Mouse (Mus musculus): ENCODE data around the gene Copg2. TPM values are rescaled to one million over a fixed set of nuclear protein-coding genes. Genes with fewer than 3 reads are reported as not detected.

Copg2 gene
- 32.6 and 37.9 TPM in 2 replicates for polyA plus RNA-seq (2014; fragmentation: Nextera tagmentation; extraction: Ambion mirVana)

- H3K4me2 ChIP-seq (replicated peaks): peak within 1 kb of the TSS; percentile 58
- peak within 1 kb of the TSS; percentile 86 for H3K9ac ChIP-seq
- WGBS: 1% methylated on average over 74 of the region's 83 CpGs
- no peaks in the 10 kb centered on the region for H3K36me3 ChIP-seq (replicated peaks; ENCODE audit: control insufficient read depth, insufficient read depth)
- H3K4me1 ChIP-seq (replicated peaks; ENCODE audit: control insufficient read depth, insufficient read depth, low read length): peaks cover 9% of the 10 kb centered on the region; the same call in 1 of the 2 replicates
- H3K27ac ChIP-seq: peak within 1 kb of the TSS; percentile 97
- no peaks in the 10 kb centered on the region for H3K27me3 ChIP-seq (ENCODE audit: control insufficient read depth, insufficient read depth, low read length)
- no peaks in the 10 kb centered on the region for H3K9me3 ChIP-seq (ENCODE audit: control insufficient read depth, low read length)
- ATAC-seq (ENCODE audit: low FRiP score) (peak; percentile 97), DNase-seq (ENCODE audit: low spot score) (peak; percentile 95)
- peak within 1 kb of the TSS; percentile 76 for H3K4me3 ChIP-seq (replicated peaks; ENCODE audit: low read length)
Measured at GRCm38 (mm10) chr6:30896195-30896985, at the start of gene Copg2. Copg2 (minus strand) TSS chr6:30896794.

GRCm38 (mm10) chr6:30939264-30939663 is 42.7 kb upstream of the Copg2 start:
- no peak overlapping the region for H3K27ac ChIP-seq
- H3K4me1 ChIP-seq (replicated peaks; ENCODE audit: control insufficient read depth, insufficient read depth, low read length): no peaks in the 10 kb centered on the region
- H3K9me3 ChIP-seq (ENCODE audit: control insufficient read depth, low read length): no peaks in the 10 kb centered on the region
- WGBS: 68% methylated on average over 5 of the region's 5 CpGs
- no peak for DNase-seq (ENCODE audit: low spot score)
- H3K9ac ChIP-seq: no peak overlapping the region
- no peaks in the 10 kb centered on the region for H3K27me3 ChIP-seq (ENCODE audit: control insufficient read depth, insufficient read depth, low read length)
- no peak for ATAC-seq (ENCODE audit: low FRiP score)
- H3K4me3 ChIP-seq (replicated peaks; ENCODE audit: low read length): no peak overlapping the region
- no peak overlapping the region for H3K4me2 ChIP-seq (replicated peaks)
- no peaks in the 10 kb centered on the region for H3K36me3 ChIP-seq (replicated peaks; ENCODE audit: control insufficient read depth, insufficient read depth)

DNA sequence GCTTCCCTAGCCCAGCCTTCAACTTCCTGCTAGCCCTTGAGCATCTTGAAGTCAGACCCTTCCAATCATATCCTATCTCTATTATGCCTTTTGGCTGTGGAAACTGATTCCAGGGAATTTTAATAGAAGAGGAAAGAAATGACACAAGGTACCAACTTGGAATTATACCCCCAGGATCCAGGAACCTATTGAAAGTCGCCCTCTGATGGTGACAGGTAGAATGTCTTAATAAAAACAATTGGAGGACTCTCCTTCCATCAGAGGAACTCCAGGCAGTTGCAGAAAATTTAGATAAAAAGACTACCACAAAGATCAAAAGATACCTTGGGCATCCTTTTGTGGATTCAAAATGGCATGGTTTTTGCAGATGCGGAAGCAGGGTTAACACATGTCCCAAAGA is 26.2 kb upstream of the Copg2 start:
- Histone ChIP-seq H3K27me3 (ENCODE audit: control insufficient read depth, insufficient read depth, low read length) (no peaks in the 10 kb centered on the region), H3K4me1 (replicated peaks; ENCODE audit: control insufficient read depth, insufficient read depth, low read length) (no peaks in the 10 kb centered on the region), H3K9ac (no peak overlapping the region), H3K27ac (no peak overlapping the region), H3K36me3 (replicated peaks; ENCODE audit: control insufficient read depth, insufficient read depth) (no peaks in the 10 kb centered on the region), H3K9me3 (ENCODE audit: control insufficient read depth, low read length) (no peaks in the 10 kb centered on the region), H3K4me3 (replicated peaks; ENCODE audit: low read length) (no peak overlapping the region), H3K4me2 (replicated peaks) (no peak overlapping the region)
- ATAC-seq (ENCODE audit: low FRiP score) (no peak), DNase-seq (ENCODE audit: low spot score) (no peak)
- WGBS: 42% methylated on average over 2 of the region's 2 CpGs

DNA sequence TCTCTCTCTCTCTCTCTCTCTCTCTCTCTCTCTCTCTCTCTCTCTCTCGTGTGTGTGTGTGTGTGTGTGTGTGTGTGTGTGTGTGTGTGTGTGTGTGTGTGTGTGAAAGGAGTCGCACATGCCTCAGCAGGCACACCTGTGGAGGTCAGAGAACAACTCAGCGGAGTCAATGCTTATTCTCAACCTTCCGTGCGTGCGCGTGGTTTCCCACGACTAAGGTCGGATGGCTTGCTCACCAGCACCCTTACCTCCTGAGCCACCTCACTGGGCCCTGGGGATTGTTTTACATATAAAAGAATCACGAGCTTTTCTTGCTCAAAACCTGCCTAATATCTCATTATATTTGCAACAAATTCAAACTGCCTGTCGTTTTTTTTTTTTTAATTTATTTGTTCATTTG is 25.2 kb upstream of the Copg2 start:
- Histone ChIP-seq H3K27me3 (ENCODE audit: control insufficient read depth, insufficient read depth, low read length) (no peaks in the 10 kb centered on the region), H3K36me3 (replicated peaks; ENCODE audit: control insufficient read depth, insufficient read depth) (no peaks in the 10 kb centered on the region), H3K9me3 (ENCODE audit: control insufficient read depth, low read length) (no peaks in the 10 kb centered on the region), H3K4me1 (replicated peaks; ENCODE audit: control insufficient read depth, insufficient read depth, low read length) (no peaks in the 10 kb centered on the region), H3K4me3 (replicated peaks; ENCODE audit: low read length) (no peak overlapping the region), H3K9ac (no peak overlapping the region), H3K4me2 (replicated peaks) (0 out of 2 replicates have a peak overlapping the region, but pooled peaks have one; percentile 41), H3K27ac (no peak overlapping the region)
- 68% methylated on average over 10 of the region's 11 CpGs for WGBS
- DNase-seq (ENCODE audit: low spot score) (no peak), ATAC-seq (ENCODE audit: low FRiP score) (no peak)

GRCm38 (mm10) chr6:30920834-30921675 is 24.5 kb upstream of the Copg2 start:
- no peaks in the 10 kb centered on the region for H3K36me3 ChIP-seq (replicated peaks; ENCODE audit: control insufficient read depth, insufficient read depth)
- 45% methylated on average over 21 of the region's 21 CpGs for WGBS
- peak overlapping the region; percentile 6; the same call in 1 of the 2 replicates for H3K9ac ChIP-seq
- H3K4me2 ChIP-seq (replicated peaks): peak overlapping the region; percentile 41
- H3K4me1 ChIP-seq (replicated peaks; ENCODE audit: control insufficient read depth, insufficient read depth, low read length): no peaks in the 10 kb centered on the region
- H3K27ac ChIP-seq: no peak overlapping the region
- ATAC-seq (ENCODE audit: low FRiP score): no peak
- H3K4me3 ChIP-seq (replicated peaks; ENCODE audit: low read length): peak overlapping the region; percentile 20
- no peaks in the 10 kb centered on the region for H3K9me3 ChIP-seq (ENCODE audit: control insufficient read depth, low read length)
- no peaks in the 10 kb centered on the region for H3K27me3 ChIP-seq (ENCODE audit: control insufficient read depth, insufficient read depth, low read length)
- peak; percentile 57 for DNase-seq (ENCODE audit: low spot score)

DNA sequence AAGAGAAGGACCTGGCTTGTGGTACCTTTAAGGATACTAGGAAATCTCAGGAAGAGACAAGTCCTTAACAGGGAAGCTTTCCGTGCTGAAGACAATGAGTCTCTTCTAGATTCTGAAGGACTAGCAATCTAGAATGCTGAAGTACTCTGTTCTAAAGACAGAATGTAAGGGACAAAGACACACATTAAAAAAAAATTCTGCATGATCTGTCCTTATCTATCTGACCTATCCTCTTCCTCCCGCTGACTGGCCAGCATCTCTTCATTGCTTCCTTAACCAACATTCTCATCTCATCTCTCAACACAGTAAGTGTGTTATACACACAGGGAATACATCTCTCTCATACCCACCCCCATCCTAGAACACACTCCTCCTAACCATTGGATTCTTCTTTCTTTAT is 18.9 kb upstream of the Copg2 start, which contains the start of gene Tsga13:
Gene Tsga13, minus strand, starts transcription at position 101 of the 400 bp plus-strand sequence.
- WGBS: 95% methylated on average over 2 of the region's 2 CpGs
- Histone ChIP-seq H3K9ac (no peak within 1 kb of the TSS), H3K36me3 (replicated peaks; ENCODE audit: control insufficient read depth, insufficient read depth) (no peaks in the 10 kb centered on the region), H3K4me2 (replicated peaks) (no peak within 1 kb of the TSS), H3K27ac (no peak within 1 kb of the TSS), H3K27me3 (ENCODE audit: control insufficient read depth, insufficient read depth, low read length) (no peaks in the 10 kb centered on the region), H3K9me3 (ENCODE audit: control insufficient read depth, low read length) (no peaks in the 10 kb centered on the region), H3K4me1 (replicated peaks; ENCODE audit: control insufficient read depth, insufficient read depth, low read length) (no peaks in the 10 kb centered on the region), H3K4me3 (replicated peaks; ENCODE audit: low read length) (no peak within 1 kb of the TSS)
- DNase-seq (ENCODE audit: low spot score) (no peak), ATAC-seq (ENCODE audit: low FRiP score) (no peak)

- no peaks in the 10 kb centered on the region for H3K27me3 ChIP-seq (ENCODE audit: control insufficient read depth, insufficient read depth, low read length)
- no peaks in the 10 kb centered on the region for H3K9me3 ChIP-seq (ENCODE audit: control insufficient read depth, low read length)
- 47% methylated on average over 3 of the region's 3 CpGs for WGBS
- H3K4me2 ChIP-seq (replicated peaks): no peak overlapping the region
- H3K27ac ChIP-seq: no peak overlapping the region
- H3K4me3 ChIP-seq (replicated peaks; ENCODE audit: low read length): no peak overlapping the region
- ATAC-seq (ENCODE audit: low FRiP score) (no peak), DNase-seq (ENCODE audit: low spot score) (no peak)
- no peaks in the 10 kb centered on the region for H3K4me1 ChIP-seq (replicated peaks; ENCODE audit: control insufficient read depth, insufficient read depth, low read length)
- no peak overlapping the region for H3K9ac ChIP-seq
- no peaks in the 10 kb centered on the region for H3K36me3 ChIP-seq (replicated peaks; ENCODE audit: control insufficient read depth, insufficient read depth)
Measured at GRCm38 (mm10) chr6:30907970-30908369, 11.4 kb upstream of the Copg2 start.

DNA sequence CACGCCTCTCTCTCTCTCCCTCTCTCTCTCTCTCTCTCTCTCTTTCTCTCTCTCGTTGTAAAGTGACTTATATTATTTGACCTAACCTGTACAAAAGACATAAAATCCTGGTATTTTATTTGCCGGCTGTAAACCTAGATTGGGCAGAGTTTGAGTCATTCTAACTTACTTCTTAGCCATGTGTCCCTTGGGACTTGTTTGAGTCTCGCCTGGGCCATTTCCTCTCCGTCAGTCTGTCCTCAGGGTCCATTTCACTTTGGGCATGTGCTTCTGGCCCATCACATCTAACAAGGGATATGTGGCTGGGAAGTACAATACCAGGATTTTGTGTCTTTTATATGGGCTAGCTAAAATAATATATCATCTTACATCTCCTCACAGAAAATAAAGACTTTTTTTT is 8.3 kb upstream of the Copg2 start:
- H3K4me2 ChIP-seq (replicated peaks): no peak overlapping the region
- 75% methylated on average over 5 of the region's 5 CpGs for WGBS
- ATAC-seq (ENCODE audit: low FRiP score) (no peak), DNase-seq (ENCODE audit: low spot score) (no peak)
- no peaks in the 10 kb centered on the region for H3K36me3 ChIP-seq (replicated peaks; ENCODE audit: control insufficient read depth, insufficient read depth)
- no peak overlapping the region for H3K9ac ChIP-seq
- H3K4me1 ChIP-seq (replicated peaks; ENCODE audit: control insufficient read depth, insufficient read depth, low read length): no peaks in the 10 kb centered on the region
- no peaks in the 10 kb centered on the region for H3K9me3 ChIP-seq (ENCODE audit: control insufficient read depth, low read length)
- H3K4me3 ChIP-seq (replicated peaks; ENCODE audit: low read length): no peak overlapping the region
- H3K27ac ChIP-seq: no peak overlapping the region
- H3K27me3 ChIP-seq (ENCODE audit: control insufficient read depth, insufficient read depth, low read length): no peaks in the 10 kb centered on the region

DNA sequence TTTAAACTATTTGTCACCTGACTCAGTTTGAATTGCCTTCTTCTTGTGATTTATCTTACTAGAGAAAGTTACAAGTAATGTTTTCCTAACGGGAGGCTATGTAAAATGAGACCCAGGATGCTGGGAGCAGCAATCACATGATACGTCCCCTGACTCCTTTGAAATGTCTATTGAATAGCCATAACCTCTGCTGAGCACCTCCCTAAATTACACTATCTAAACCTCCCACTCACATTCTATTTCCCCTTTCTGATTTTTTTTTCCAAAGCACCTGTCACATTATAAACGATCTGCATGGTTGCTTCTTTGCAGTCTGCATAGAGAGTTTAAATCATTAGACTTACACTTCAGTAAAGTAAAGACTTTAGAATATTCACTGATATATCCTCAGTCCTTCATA is 7.4 kb upstream of the Copg2 start:
- Histone ChIP-seq H3K4me3 (replicated peaks; ENCODE audit: low read length) (no peak overlapping the region), H3K9me3 (ENCODE audit: control insufficient read depth, low read length) (no peaks in the 10 kb centered on the region), H3K9ac (no peak overlapping the region), H3K27me3 (ENCODE audit: control insufficient read depth, insufficient read depth, low read length) (no peaks in the 10 kb centered on the region), H3K27ac (no peak overlapping the region), H3K4me2 (replicated peaks) (no peak overlapping the region), H3K4me1 (replicated peaks; ENCODE audit: control insufficient read depth, insufficient read depth, low read length) (no peaks in the 10 kb centered on the region), H3K36me3 (replicated peaks; ENCODE audit: control insufficient read depth, insufficient read depth) (no peaks in the 10 kb centered on the region)
- DNase-seq (ENCODE audit: low spot score) (no peak), ATAC-seq (ENCODE audit: low FRiP score) (no peak)
- 60% methylated on average over 3 of the region's 3 CpGs for WGBS

All from hindbrain, embryonic 14.5 days (tissue).